25 mouse cellular contexts compared by ENCODE assay signal in genomic region chrX:169255915-169256314, GRCm38 (mm10).
"Had no signal": no experiment of that assay in that cellular context is flagged by ENCODE, and none has a peak within 500 bp of the region (broad histone marks: within the 10 kb centered on the region; RNA-seq: fewer than 3 reads in every experiment).

No protein-coding gene starts in this region.

- H3K9me3 ChIP-seq: heart, embryonic 13.5 days; heart, embryonic 15.5 days; hindbrain, embryonic 13.5 days; hindbrain, embryonic 15.5 days; kidney, embryonic 15.5 days; limb, embryonic 10.5 days; limb, embryonic 12.5 days; liver, embryonic 13.5 days; liver, embryonic 15.5 days had no signal

- H3K27ac ChIP-seq: heart, adult 2 months; heart, embryonic 13.5 days; heart, embryonic 15.5 days; hindbrain, embryonic 13.5 days; hindbrain, embryonic 15.5 days; hindbrain, postnatal 0 days; kidney, embryonic 15.5 days; kidney, postnatal 0 days; limb, embryonic 10.5 days; limb, embryonic 12.5 days; liver, embryonic 13.5 days; liver, embryonic 15.5 days had no signal

- H3K4me2 ChIP-seq: heart, embryonic 11.5 days; heart, embryonic 13.5 days; heart, embryonic 15.5 days; hindbrain, embryonic 13.5 days; hindbrain, embryonic 15.5 days; kidney, embryonic 15.5 days; limb, embryonic 12.5 days; liver, embryonic 13.5 days; liver, embryonic 15.5 days had no signal

- H3K36me3 ChIP-seq: heart, embryonic 15.5 days; hindbrain, embryonic 13.5 days; hindbrain, embryonic 15.5 days; kidney, embryonic 15.5 days; limb, embryonic 10.5 days; limb, embryonic 12.5 days; liver, embryonic 13.5 days; liver, embryonic 15.5 days had no signal

- ATAC-seq: hindbrain, postnatal 0 days; intestine, embryonic 16.5 days had no signal

- H3K27me3 ChIP-seq: heart, embryonic 13.5 days; heart, embryonic 15.5 days; liver, embryonic 13.5 days; liver, embryonic 15.5 days had no signal

- H3K4me1 ChIP-seq: heart, embryonic 13.5 days; heart, embryonic 15.5 days; hindbrain, embryonic 13.5 days; hindbrain, embryonic 15.5 days; kidney, embryonic 15.5 days; limb, embryonic 10.5 days; limb, embryonic 12.5 days; liver, embryonic 13.5 days; liver, embryonic 15.5 days had no signal

- H3K9ac ChIP-seq: heart, embryonic 13.5 days; heart, embryonic 15.5 days; hindbrain, embryonic 13.5 days; hindbrain, embryonic 15.5 days; kidney, embryonic 15.5 days; limb, embryonic 12.5 days; liver, embryonic 13.5 days; liver, embryonic 15.5 days had no signal

- DNase-seq: gastrocnemius, postnatal 14 days; gastrocnemius, postnatal 36 days; heart, adult 11 months; heart, adult 2 months; heart, postnatal 14 days; heart, postnatal 36 days; kidney, adult 11 months; kidney, adult 8-10 months; kidney, postnatal 14 days; layer of hippocampus, adult 9-11 months; layer of hippocampus, postnatal 36 days; liver; liver, embryonic 13.5 days had no signal

- H3K4me3 ChIP-seq: heart, adult 2 months; heart, embryonic 13.5 days; heart, embryonic 15.5 days; hindbrain, embryonic 13.5 days; hindbrain, embryonic 15.5 days; kidney, embryonic 15.5 days; limb, embryonic 10.5 days; limb, embryonic 12.5 days; liver, embryonic 13.5 days; liver, embryonic 15.5 days had no signal
